27 mouse cellular contexts compared by ENCODE assay signal in genomic region chr9:34877799-34878198, GRCm38 (mm10).
A peak's percentile ranks its signal among the peaks of the same experiment; 100 is the strongest.
DNase-seq lines count a peak whose midpoint lies in the region; ATAC-seq and TF ChIP-seq lines count a peak whose summit lies in the region.
"Had no signal": no experiment of that assay in that cellular context is flagged by ENCODE, and none has a peak within 500 bp of the region (broad histone marks: within the 10 kb centered on the region; RNA-seq: fewer than 3 reads in every experiment).

No protein-coding gene starts in this region.

- peaks cover 12% of the 10 kb centered on the region; the same call in 1 of the 2 replicates for H3K4me1 ChIP-seq in hindbrain, postnatal 0 days (ENCODE audit: insufficient read depth, low read length)
- H3K4me1 ChIP-seq in hindbrain, embryonic 14.5 days (replicated peaks; ENCODE audit: control insufficient read depth, insufficient read depth, low read length), result peaks cover 6% of the 10 kb centered on the region; the same call in 1 of the 2 replicates
- peaks cover 5% of the 10 kb centered on the region; the same call in 1 of the 2 replicates for H3K4me1 ChIP-seq in midbrain, postnatal 0 days (ENCODE audit: insufficient read depth, low read length)
- H3K4me1 ChIP-seq in midbrain, embryonic 14.5 days (ENCODE audit: control insufficient read depth, insufficient read depth, low read length), result 0 out of 2 replicates have a peak, but pooled peaks cover 4% of the 10 kb centered on the region
- H3K4me1 ChIP-seq: kidney, embryonic 15.5 days had no signal

- no peak overlapping the region for H3K9ac ChIP-seq in hindbrain, postnatal 0 days (replicated peaks; ENCODE audit: low read length)
- H3K9ac ChIP-seq in hindbrain, embryonic 14.5 days, result no peak overlapping the region
- no peak overlapping the region for H3K9ac ChIP-seq in midbrain, postnatal 0 days (replicated peaks; ENCODE audit: low read length, poor library complexity, severe bottlenecking)
- no peak overlapping the region for H3K9ac ChIP-seq in midbrain, embryonic 14.5 days (replicated peaks; ENCODE audit: low read length)
- H3K9ac ChIP-seq: hindbrain, embryonic 15.5 days; kidney, embryonic 15.5 days; limb, embryonic 13.5 days; liver, embryonic 14.5 days; lung, embryonic 14.5 days; midbrain, embryonic 13.5 days; neural tube, embryonic 13.5 days had no signal

- H3K4me2 ChIP-seq in hindbrain, postnatal 0 days (ENCODE audit: low read depth, low read length), result no peak overlapping the region
- H3K4me2 ChIP-seq in hindbrain, embryonic 14.5 days (replicated peaks), result no peak overlapping the region
- no peak overlapping the region for H3K4me2 ChIP-seq in midbrain, postnatal 0 days (ENCODE audit: low read depth, low read length, poor library complexity, severe bottlenecking)
- H3K4me2 ChIP-seq in midbrain, embryonic 14.5 days (ENCODE audit: low read length), result no peak overlapping the region
- H3K4me2 ChIP-seq: hindbrain, embryonic 15.5 days; kidney, embryonic 15.5 days; limb, embryonic 13.5 days; lung, embryonic 14.5 days; midbrain, embryonic 13.5 days; neural tube, embryonic 13.5 days had no signal

- ATAC-seq in hindbrain, postnatal 0 days, result no peak
- ATAC-seq in hindbrain, embryonic 14.5 days (ENCODE audit: low FRiP score), result no peak
- no peak for ATAC-seq in midbrain, postnatal 0 days (ENCODE audit: low FRiP score)
- ATAC-seq in midbrain, embryonic 14.5 days (ENCODE audit: low FRiP score, low TSS enrichment), result no peak
- ATAC-seq: CD4-positive, CD25-positive, alpha-beta regulatory T cell, adult 4 months; intestine, embryonic 16.5 days; midbrain, embryonic 13.5 days had no signal

- no peak overlapping the region for H3K27ac ChIP-seq in hindbrain, postnatal 0 days
- no peak overlapping the region for H3K27ac ChIP-seq in hindbrain, embryonic 14.5 days
- H3K27ac ChIP-seq in midbrain, postnatal 0 days (ENCODE audit: low read depth, low read length), result no peak overlapping the region
- H3K27ac ChIP-seq in midbrain, embryonic 14.5 days (replicated peaks; ENCODE audit: low read depth, low read length), result no peak overlapping the region
- H3K27ac ChIP-seq: gastrocnemius, adult 2 months; heart, embryonic 10.5 days; hindbrain, embryonic 15.5 days; kidney, embryonic 15.5 days; limb, embryonic 13.5 days; liver, embryonic 14.5 days; midbrain, embryonic 13.5 days; neural tube, embryonic 13.5 days had no signal

- no peaks in the 10 kb centered on the region for H3K27me3 ChIP-seq in hindbrain, postnatal 0 days (ENCODE audit: insufficient read depth, low read length)
- no peaks in the 10 kb centered on the region for H3K27me3 ChIP-seq in hindbrain, embryonic 14.5 days (ENCODE audit: control insufficient read depth, insufficient read depth, low read length)
- H3K27me3 ChIP-seq in midbrain, postnatal 0 days (ENCODE audit: insufficient read depth, low read length), result no peaks in the 10 kb centered on the region
- no peaks in the 10 kb centered on the region for H3K27me3 ChIP-seq in midbrain, embryonic 14.5 days (ENCODE audit: control insufficient read depth, insufficient read depth, low read length)
- H3K27me3 ChIP-seq: hindbrain, embryonic 15.5 days; kidney, embryonic 15.5 days; limb, embryonic 13.5 days; midbrain, embryonic 13.5 days; neural tube, embryonic 13.5 days had no signal

- H3K4me3 ChIP-seq in hindbrain, postnatal 0 days (ENCODE audit: low read length), result no peak overlapping the region
- H3K4me3 ChIP-seq in hindbrain, embryonic 14.5 days (replicated peaks; ENCODE audit: low read length), result no peak overlapping the region
- no peak overlapping the region for H3K4me3 ChIP-seq in midbrain, postnatal 0 days (ENCODE audit: low read depth, low read length)
- H3K4me3 ChIP-seq in midbrain, embryonic 14.5 days (replicated peaks; ENCODE audit: low read depth, low read length), result no peak overlapping the region
- H3K4me3 ChIP-seq: gastrocnemius, adult 2 months; heart, embryonic 10.5 days; hindbrain, embryonic 15.5 days; kidney, embryonic 15.5 days; limb, embryonic 13.5 days; midbrain, embryonic 13.5 days; myocyte; neural tube, embryonic 13.5 days had no signal

- 47% methylated on average over 3 of the region's 3 CpGs for WGBS in hindbrain, postnatal 0 days
- WGBS in hindbrain, embryonic 14.5 days, result 50% methylated on average over 3 of the region's 3 CpGs
- 63% methylated on average over 3 of the region's 3 CpGs for WGBS in midbrain, postnatal 0 days
- WGBS in midbrain, embryonic 14.5 days, result 72% methylated on average over 3 of the region's 3 CpGs

- H3K9me3 ChIP-seq in hindbrain, postnatal 0 days (ENCODE audit: low read length), result no peaks in the 10 kb centered on the region
- no peaks in the 10 kb centered on the region for H3K9me3 ChIP-seq in hindbrain, embryonic 14.5 days (ENCODE audit: control insufficient read depth, low read length)
- H3K9me3 ChIP-seq in midbrain, postnatal 0 days (ENCODE audit: low read length), result no peaks in the 10 kb centered on the region
- no peaks in the 10 kb centered on the region for H3K9me3 ChIP-seq in midbrain, embryonic 14.5 days (ENCODE audit: control insufficient read depth, low read length)
- H3K9me3 ChIP-seq: heart, embryonic 10.5 days; hindbrain, embryonic 15.5 days; kidney, embryonic 15.5 days; limb, embryonic 13.5 days; midbrain, embryonic 13.5 days; neural tube, embryonic 13.5 days had no signal

- TF ChIP-seq CTCF in hindbrain, postnatal 0 days (IDR thresholded peaks at IDR 0.05; ENCODE audit: low read depth), result peak; percentile 27
- 0 out of 2 replicates have a peak, but pooled peaks have one; percentile 8 for TF ChIP-seq CTCF in midbrain, postnatal 0 days (IDR thresholded peaks at IDR 0.05)

- H3K36me3 ChIP-seq in hindbrain, postnatal 0 days (ENCODE audit: insufficient read depth, low read length), result no peaks in the 10 kb centered on the region
- H3K36me3 ChIP-seq in hindbrain, embryonic 14.5 days (replicated peaks; ENCODE audit: control insufficient read depth, insufficient read depth), result no peaks in the 10 kb centered on the region
- H3K36me3 ChIP-seq in midbrain, postnatal 0 days (ENCODE audit: insufficient read depth, low read length), result no peaks in the 10 kb centered on the region
- H3K36me3 ChIP-seq in midbrain, embryonic 14.5 days (ENCODE audit: control insufficient read depth, insufficient read depth, low read length), result no peaks in the 10 kb centered on the region
- H3K36me3 ChIP-seq: heart, embryonic 10.5 days; hindbrain, embryonic 15.5 days; kidney, embryonic 15.5 days; limb, embryonic 13.5 days; midbrain, embryonic 13.5 days; neural tube, embryonic 13.5 days had no signal

- peak; percentile 34 for DNase-seq in hindbrain, postnatal 0 days (ENCODE audit: low spot score)
- DNase-seq in hindbrain, embryonic 14.5 days (ENCODE audit: low spot score), result no peak
- DNase-seq in midbrain, postnatal 0 days (ENCODE audit: low spot score), result no peak
- no peak for DNase-seq in midbrain, embryonic 14.5 days
- peak; percentile 86 for DNase-seq in cerebellum, adult 9-11 months
- DNase-seq in kidney, adult 18-20 months, result no peak
- no peak for DNase-seq in liver
- DNase-seq: adrenal gland, postnatal 36 days; gastrocnemius, adult 2 months; heart, postnatal 4 days; kidney, postnatal 36 days; layer of hippocampus, postnatal 36 days; retina, postnatal 1 day; right cerebral cortex, postnatal 25 days; spleen, adult 18-20 months; thymus, postnatal 14 days had no signal

Comparison
In these comparisons a context has a peak if more than half of its experiments do, and no peak if none do; other contexts are left out.
1. DNase-seq: peak in hindbrain, postnatal 0 days (single experiment) and cerebellum, adult 9-11 months (single experiment); none in hindbrain, embryonic 14.5 days (single experiment), midbrain, postnatal 0 days (single experiment), midbrain, embryonic 14.5 days (single experiment), kidney, adult 18-20 months (single experiment) and liver (single experiment).